Mouse (Mus musculus): Measurements from ENCODE around the gene Rbpms2.

GRCm38 (mm10) chr9:65611969-65612486, 17.4 kb upstream of the Rbpms2 start:
- no peak for TF ChIP-seq MAFK (IDR thresholded peaks at IDR 0.05; ENCODE audit: insufficient read depth, low read depth, low read length)
- no peak for TF ChIP-seq CHD2 (IDR thresholded peaks at IDR 0.05; ENCODE audit: low read depth, low read length)

Data from ES-E14 (cell line).